Mouse (Mus musculus) CH12F3 (cell line): ENCODE measurements around the gene Trim26.

Experiments
- in situ Hi-C: fragments of 300-500 bp; cut with MboI; formaldehyde crosslinking; loops from 2 replicates; pipeline ENCODE4 v1.14.3; 2020; ENCODE audit warnings: low sequenced_read_pairs

Gene Trim26

GRCm38 (mm10) chr17:36897552-36898205 lies 60.7 kb downstream of the Trim26 start, which contains the start of gene Trim31:
Trim31 (plus strand) TSS chr17:36898118.
- in situ Hi-C loops: no loop called here

DNA sequence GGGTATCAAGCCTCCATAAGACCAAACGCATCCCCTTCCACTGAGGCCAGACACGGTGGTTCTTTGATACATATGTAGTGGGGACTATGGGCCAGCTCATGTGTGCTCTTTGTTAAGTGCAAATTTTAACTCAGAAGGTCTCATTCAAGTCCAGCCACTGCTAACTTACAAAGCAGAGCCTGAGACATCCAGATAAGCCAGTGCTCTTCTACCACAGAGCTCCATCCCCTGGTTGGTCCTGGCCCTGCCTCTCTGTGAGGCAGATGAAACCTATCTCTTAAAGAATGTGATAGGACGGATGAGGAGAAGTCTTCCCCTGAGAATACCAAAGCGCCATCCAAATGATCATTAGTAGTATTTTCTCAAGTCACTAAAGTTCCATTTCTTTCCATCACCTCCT lies 62.4 kb downstream of the Trim26 start:
- in situ Hi-C loops: no loop called here

- in situ Hi-C loops: loop anchor here (25.0 kb wide), 1 partner anchor 312 kb away; the partner anchor contains the start of genes Olfr94, Olfr95 and Olfr96
Observed at GRCm38 (mm10) chr17:36900001-36900400, 63.1 kb downstream of the Trim26 start.

- in situ Hi-C loops: loop anchor here (25.0 kb wide), 1 partner anchor 312 kb away; the partner anchor contains the start of genes Olfr94, Olfr95 and Olfr96
Observed at GRCm38 (mm10) chr17:36900691-36901090, 63.8 kb downstream of the Trim26 start.

- in situ Hi-C loops: loop anchor here (25.0 kb wide), 1 partner anchor 309 kb away; the partner anchor contains the start of genes Olfr94, Olfr95 and Olfr96
Observed at GRCm38 (mm10) chr17:36903651-36904050, 66.7 kb downstream of the Trim26 start.

- in situ Hi-C loops: loop anchor here (25.0 kb wide), 1 partner anchor 304 kb away; the partner anchor contains the start of genes Olfr94, Olfr95 and Olfr96
Observed at GRCm38 (mm10) chr17:36908235-36908634, 71.3 kb downstream of the Trim26 start.
